Mouse (Mus musculus) heart, embryonic 13.5 days (tissue): ENCODE data around the gene Tbxas1. TPM values are rescaled to one million over a fixed set of nuclear protein-coding genes. Genes with fewer than 3 reads are reported as not detected.

ENCODE experiments used
- ATAC-seq: fragments of 200-750 bp; cut with Nextera tagmentation; 2 replicates; pipeline ENCODE4 v1.8.0; 2017; ENCODE audit warnings: moderate TSS enrichment; ENCODE audit not compliant: insufficient number of reproducible peaks, low FRiP score, low TSS enrichment; ENCODE audit errors: extremely low read depth
- H3K27ac ChIP-seq: fragments of 300-500 bp; sonication (generic); replicated peaks from 2 replicates; pipeline ENCODE4 v1.5.1; 2015; ENCODE audit warnings: moderate library complexity, mild to moderate bottlenecking, inconsistent platforms
- H3K27me3 ChIP-seq: fragments of 300-500 bp; sonication (generic); replicated peaks from 2 replicates; pipeline ENCODE4 v1.6.1; 2015; ENCODE audit warnings: mild to moderate bottlenecking, inconsistent platforms
- H3K36me3 ChIP-seq: fragments of 300-500 bp; sonication (generic); 2 replicates; pipeline ENCODE4 v1.6.1; 2015; ENCODE audit warnings: mild to moderate bottlenecking, inconsistent platforms
- H3K4me1 ChIP-seq: fragments of 300-500 bp; sonication (generic); 2 replicates; pipeline ENCODE4 v1.6.1; 2015; ENCODE audit warnings: inconsistent platforms
- H3K4me2 ChIP-seq: fragments of 300-500 bp; sonication (generic); 2 replicates; pipeline ENCODE4 v1.6.1; 2015; ENCODE audit warnings: inconsistent platforms, mild to moderate bottlenecking, moderate library complexity
- H3K4me3 ChIP-seq: fragments of 300-500 bp; sonication (generic); 2 replicates; pipeline ENCODE4 v1.5.1; 2015; ENCODE audit warnings: moderate library complexity, mild to moderate bottlenecking, inconsistent platforms
- H3K9ac ChIP-seq: fragments of 300-500 bp; sonication (generic); 2 replicates; pipeline ENCODE4 v1.6.1; 2015; ENCODE audit warnings: inconsistent platforms, mild to moderate bottlenecking, moderate library complexity
- H3K9me3 ChIP-seq: fragments of 300-500 bp; sonication (generic); 2 replicates; pipeline ENCODE4 v1.6.1; 2016; ENCODE audit warnings: inconsistent platforms
- WGBS: fragments of 180-500 bp; shearing (Covaris S2); methylation state at CpG from one replicate; pipeline ENCODE4 v1.1.7; 2015; ENCODE audit warnings: mixed read lengths; 5-methylcytosine and 5-hydroxymethylcytosine counted together
- polyA plus RNA-seq: library from polyadenylated mRNA; unstranded; fragments of >200 nt; fragmentation: Nextera tagmentation; extraction: Ambion mirVana; gene quantifications from 2 replicates; pipeline ENCODE4 v1.2.1, GENCODE M21; 2015

Gene Tbxas1
- polyA plus RNA-seq, 1 experiment from 2014 or later: 2.4 TPM

- Histone ChIP-seq H3K27ac (no peak overlapping the region), H3K27me3 (no peaks in the 10 kb centered on the region), H3K9me3 (no peaks in the 10 kb centered on the region), H3K4me2 (no peak overlapping the region), H3K36me3 (no peaks in the 10 kb centered on the region), H3K4me3 (no peak overlapping the region), H3K9ac (no peak overlapping the region), H3K4me1 (peaks cover 7% of the 10 kb centered on the region; the same call in 1 of the 2 replicates)
- WGBS: 80% methylated on average over 20 of the region's 20 CpGs
- no peak for ATAC-seq
Measured at GRCm38 (mm10) chr6:39005267-39005944, 130.2 kb downstream of the Tbxas1 start.

DNA sequence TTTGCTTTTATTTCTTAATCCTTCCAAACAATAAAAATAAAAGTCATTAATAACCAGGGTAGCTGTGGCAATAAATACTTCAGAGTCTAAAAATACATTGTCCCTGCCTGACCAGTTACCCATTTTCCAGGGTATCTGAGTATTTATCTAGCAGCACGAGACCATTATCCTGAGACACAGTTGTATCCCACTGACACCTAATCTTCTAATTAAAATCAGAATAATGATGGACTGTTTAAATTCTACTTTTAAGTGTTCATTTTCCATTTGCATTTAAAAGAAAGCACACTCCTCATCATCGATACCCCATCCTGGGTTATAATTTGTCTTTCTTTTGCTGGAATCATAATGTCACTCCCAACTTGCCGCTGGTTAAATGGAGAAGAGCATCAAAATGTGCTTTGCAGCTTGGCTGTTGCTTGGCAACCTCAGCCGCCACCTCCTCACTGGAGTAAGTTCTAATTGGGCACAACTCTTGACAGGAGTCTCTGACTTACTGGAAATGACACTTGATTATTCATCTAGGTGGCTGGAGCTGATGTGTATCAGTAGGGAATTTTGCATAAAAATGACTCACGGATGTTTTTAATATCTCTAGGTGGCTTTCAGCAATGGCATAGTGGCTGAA, 130.9 kb downstream of the Tbxas1 start:
- no peak overlapping the region for H3K4me2 ChIP-seq
- no peak for ATAC-seq
- H3K9me3 ChIP-seq: no peaks in the 10 kb centered on the region
- no peaks in the 10 kb centered on the region for H3K36me3 ChIP-seq
- H3K27ac ChIP-seq: no peak overlapping the region
- peaks cover 7% of the 10 kb centered on the region; the same call in 1 of the 2 replicates for H3K4me1 ChIP-seq
- no peak overlapping the region for H3K9ac ChIP-seq
- whole genome bisulfite sequencing: 73% methylated on average over 5 of the region's 5 CpGs
- no peak overlapping the region for H3K4me3 ChIP-seq
- H3K27me3 ChIP-seq: no peaks in the 10 kb centered on the region

DNA sequence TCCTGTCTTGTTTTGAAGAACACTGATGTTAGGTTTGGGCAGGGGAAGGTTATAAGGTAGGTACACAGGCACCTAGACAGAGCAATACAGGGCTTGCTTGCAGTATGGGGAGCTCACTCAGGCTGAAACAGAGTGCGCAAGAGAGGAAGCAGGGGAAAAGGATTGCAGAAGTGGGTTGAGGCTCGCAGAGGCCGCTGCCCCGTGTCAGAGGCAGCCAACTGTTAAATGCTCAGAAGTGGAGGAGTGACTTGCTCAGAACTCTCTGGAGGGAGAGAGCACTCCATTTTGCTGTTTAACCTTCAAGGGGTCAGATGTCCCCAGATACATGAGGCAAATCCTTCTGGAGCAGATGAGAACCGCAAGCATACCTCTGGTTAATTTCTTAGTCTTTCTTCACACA, 132.0 kb downstream of the Tbxas1 start:
- Histone ChIP-seq H3K27me3 (no peaks in the 10 kb centered on the region), H3K27ac (no peak overlapping the region), H3K4me1 (peaks cover 7% of the 10 kb centered on the region; the same call in 1 of the 2 replicates), H3K9ac (no peak overlapping the region), H3K4me3 (no peak overlapping the region), H3K36me3 (no peaks in the 10 kb centered on the region), H3K4me2 (no peak overlapping the region), H3K9me3 (no peaks in the 10 kb centered on the region)
- no peak for ATAC-seq
- WGBS: 50% methylated on average over 5 of the region's 5 CpGs

- no peak overlapping the region for H3K4me3 ChIP-seq
- H3K9me3 ChIP-seq: peaks cover 4% of the 10 kb centered on the region; the same call in 1 of the 2 replicates
- no peak overlapping the region for H3K4me2 ChIP-seq
- 0 out of 2 replicates have a peak, but pooled peaks cover 3% of the 10 kb centered on the region for H3K36me3 ChIP-seq
- ATAC-seq: no peak
- no peak overlapping the region for H3K27ac ChIP-seq
- H3K4me1 ChIP-seq: peaks cover 7% of the 10 kb centered on the region; the same call in 1 of the 2 replicates
- WGBS: 67% methylated on average over 4 of the region's 4 CpGs
- no peak overlapping the region for H3K9ac ChIP-seq
- no peaks in the 10 kb centered on the region for H3K27me3 ChIP-seq
Measured at GRCm38 (mm10) chr6:39008116-39008515, 132.9 kb downstream of the Tbxas1 start.

DNA sequence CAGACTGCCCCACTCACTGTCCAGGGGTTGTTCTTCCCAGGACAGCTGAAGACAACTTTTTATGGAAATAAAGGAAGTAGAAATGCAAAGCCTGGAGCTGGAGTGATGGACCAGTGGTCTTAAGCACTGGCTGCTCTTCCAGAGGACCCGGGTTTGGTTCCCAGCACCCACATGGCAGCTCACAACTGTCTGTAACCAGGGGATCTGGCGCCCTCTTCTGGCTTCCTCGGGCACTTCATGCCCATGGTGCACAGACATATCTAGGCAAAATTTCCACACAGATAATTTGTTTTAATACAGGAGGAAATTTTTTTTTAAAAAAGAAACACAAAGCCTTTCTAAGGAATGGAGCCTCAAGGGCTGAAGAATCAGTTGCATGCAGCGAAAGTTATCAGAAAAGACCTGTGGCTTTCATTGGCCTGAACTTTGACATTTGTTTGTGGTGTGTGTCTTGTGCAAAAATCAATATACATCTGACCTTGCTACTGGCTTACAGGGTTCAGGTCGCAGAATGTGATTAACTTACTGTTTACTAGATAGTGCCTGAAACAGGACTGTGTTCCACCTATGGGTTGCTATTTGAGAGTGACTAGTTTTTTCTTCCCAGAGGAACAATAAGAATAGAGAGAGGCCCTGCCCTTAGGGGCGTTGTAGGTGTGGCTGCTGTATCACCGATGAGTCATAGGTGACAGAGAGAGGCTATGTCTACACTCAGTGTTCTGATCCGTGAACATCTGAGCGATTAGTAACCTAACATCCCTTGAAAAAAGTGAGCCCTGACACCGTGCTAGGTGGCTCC, 138.0 kb downstream of the Tbxas1 start:
- no peak overlapping the region for H3K4me2 ChIP-seq
- H3K9me3 ChIP-seq: peaks cover 4% of the 10 kb centered on the region; the same call in 1 of the 2 replicates
- 0 out of 2 replicates have a peak, but pooled peaks cover 3% of the 10 kb centered on the region for H3K36me3 ChIP-seq
- peaks cover 14% of the 10 kb centered on the region for H3K4me1 ChIP-seq
- H3K9ac ChIP-seq: no peak overlapping the region
- WGBS: 77% methylated on average over 10 of the region's 10 CpGs
- no peak overlapping the region for H3K27ac ChIP-seq
- no peak overlapping the region for H3K4me3 ChIP-seq
- no peaks in the 10 kb centered on the region for H3K27me3 ChIP-seq
- ATAC-seq: no peak

DNA sequence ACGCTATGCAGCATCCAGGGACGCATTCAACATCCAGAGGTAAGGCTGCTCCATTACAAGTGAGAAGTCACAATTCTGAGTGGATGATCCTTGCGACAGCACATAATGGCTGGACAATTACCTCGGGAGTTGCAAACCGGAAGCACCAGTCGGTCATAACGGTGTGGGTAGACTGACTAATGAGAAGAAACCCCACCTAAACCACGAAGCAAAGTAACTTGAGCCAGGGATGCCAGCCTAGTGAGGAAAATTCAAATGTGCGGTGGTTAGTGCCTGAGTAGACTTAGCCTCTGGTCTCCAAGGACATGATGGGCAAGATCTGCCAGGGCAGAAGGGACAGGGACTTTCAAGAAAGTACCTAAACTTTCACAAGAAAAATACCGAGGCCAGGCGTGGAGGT, 142.7 kb downstream of the Tbxas1 start:
- no peak for ATAC-seq
- 57% methylated on average over 11 of the region's 11 CpGs for WGBS
- H3K4me2 ChIP-seq: peak overlapping the region; percentile 0; the same call in 1 of the 2 replicates
- no peaks in the 10 kb centered on the region for H3K27me3 ChIP-seq
- H3K9me3 ChIP-seq: peaks cover 6% of the 10 kb centered on the region; the same call in 1 of the 2 replicates
- H3K4me1 ChIP-seq: peaks cover 35% of the 10 kb centered on the region
- 0 out of 2 replicates have a peak, but pooled peaks cover under 1% of the 10 kb centered on the region for H3K36me3 ChIP-seq
- no peak overlapping the region for H3K4me3 ChIP-seq
- no peak overlapping the region for H3K9ac ChIP-seq
- no peak overlapping the region for H3K27ac ChIP-seq

DNA sequence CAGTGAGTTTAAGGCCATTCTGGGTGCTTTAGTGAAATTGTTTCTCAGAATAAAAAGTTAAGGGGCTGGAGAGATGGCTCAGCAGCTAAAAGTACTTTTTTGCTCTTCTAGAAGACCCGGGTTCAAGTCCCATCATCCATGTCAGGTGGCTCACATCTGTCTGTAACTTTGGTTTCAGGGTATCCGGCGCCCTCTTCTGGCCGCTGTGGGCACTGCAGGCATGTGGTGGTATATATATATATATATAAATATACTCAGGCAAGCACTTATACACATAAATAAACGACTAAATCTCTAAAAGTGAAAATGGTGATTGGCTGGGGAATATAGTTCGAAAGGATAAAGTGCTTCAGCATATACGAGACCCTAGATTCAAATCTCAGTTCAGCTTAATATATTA, 143.6 kb downstream of the Tbxas1 start:
- H3K4me3 ChIP-seq: no peak overlapping the region
- H3K4me1 ChIP-seq: peaks cover 39% of the 10 kb centered on the region
- H3K36me3 ChIP-seq: no peaks in the 10 kb centered on the region
- H3K9ac ChIP-seq: no peak overlapping the region
- no peaks in the 10 kb centered on the region for H3K27me3 ChIP-seq
- H3K27ac ChIP-seq: no peak overlapping the region
- peaks cover 4% of the 10 kb centered on the region; the same call in 1 of the 2 replicates for H3K9me3 ChIP-seq
- ATAC-seq: no peak
- WGBS: 63% methylated on average over 7 of the region's 7 CpGs
- no peak overlapping the region for H3K4me2 ChIP-seq

DNA sequence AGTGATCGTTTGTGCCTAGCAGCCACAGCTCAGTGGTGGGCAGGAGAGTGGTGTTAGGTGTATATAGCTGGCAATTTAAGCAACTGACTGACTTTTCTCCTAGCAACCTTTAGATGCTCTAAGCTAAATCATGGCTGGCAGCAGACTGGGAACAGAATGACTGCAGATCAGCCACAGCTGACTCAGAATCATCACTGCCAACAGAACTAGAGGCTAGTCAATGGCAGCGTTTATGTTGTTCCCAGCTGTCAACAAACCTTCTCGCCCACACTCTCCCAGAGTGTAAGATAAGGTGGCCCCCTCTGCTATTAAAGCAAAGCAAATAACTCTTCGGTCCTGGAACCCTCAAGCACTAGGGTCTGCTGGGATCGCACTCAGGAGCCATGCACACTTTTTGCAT, 144.0 kb downstream of the Tbxas1 start:
- no peak for ATAC-seq
- H3K4me2 ChIP-seq: no peak overlapping the region; the same call in 1 of the 2 replicates
- H3K4me1 ChIP-seq: peaks cover 39% of the 10 kb centered on the region
- H3K27ac ChIP-seq: no peak overlapping the region
- no peak overlapping the region for H3K9ac ChIP-seq
- no peaks in the 10 kb centered on the region for H3K36me3 ChIP-seq
- no peaks in the 10 kb centered on the region for H3K27me3 ChIP-seq
- WGBS: 35% methylated on average over 5 of the region's 5 CpGs
- no peak overlapping the region for H3K4me3 ChIP-seq
- peaks cover 4% of the 10 kb centered on the region; the same call in 1 of the 2 replicates for H3K9me3 ChIP-seq

DNA sequence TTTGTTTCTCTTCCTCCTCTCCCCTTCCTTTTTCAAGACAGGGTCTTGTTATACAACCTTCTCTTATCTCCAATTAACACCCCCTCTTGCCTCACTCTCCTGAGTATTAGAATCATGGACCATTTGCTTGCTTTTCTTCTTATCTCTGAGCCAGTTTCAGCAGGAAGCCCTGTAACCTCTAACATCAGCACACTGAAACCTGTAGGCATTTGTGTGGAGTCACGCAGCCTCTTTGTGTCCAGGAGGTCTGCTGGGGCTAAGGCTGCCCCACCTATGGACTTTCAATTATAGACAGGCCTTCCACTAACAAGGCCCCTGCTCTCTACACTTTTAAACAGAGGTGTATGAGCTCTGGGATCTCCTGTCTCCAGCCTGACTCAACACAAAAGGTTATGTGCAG, 146.7 kb downstream of the Tbxas1 start:
- 62% methylated on average over 1 of the region's 1 CpGs for WGBS
- Histone ChIP-seq H3K27me3 (no peaks in the 10 kb centered on the region), H3K27ac (no peak overlapping the region), H3K9ac (no peak overlapping the region), H3K36me3 (no peaks in the 10 kb centered on the region), H3K9me3 (peaks cover 4% of the 10 kb centered on the region; the same call in 1 of the 2 replicates), H3K4me3 (no peak overlapping the region), H3K4me1 (peaks cover 53% of the 10 kb centered on the region), H3K4me2 (no peak overlapping the region)
- ATAC-seq: no peak

DNA sequence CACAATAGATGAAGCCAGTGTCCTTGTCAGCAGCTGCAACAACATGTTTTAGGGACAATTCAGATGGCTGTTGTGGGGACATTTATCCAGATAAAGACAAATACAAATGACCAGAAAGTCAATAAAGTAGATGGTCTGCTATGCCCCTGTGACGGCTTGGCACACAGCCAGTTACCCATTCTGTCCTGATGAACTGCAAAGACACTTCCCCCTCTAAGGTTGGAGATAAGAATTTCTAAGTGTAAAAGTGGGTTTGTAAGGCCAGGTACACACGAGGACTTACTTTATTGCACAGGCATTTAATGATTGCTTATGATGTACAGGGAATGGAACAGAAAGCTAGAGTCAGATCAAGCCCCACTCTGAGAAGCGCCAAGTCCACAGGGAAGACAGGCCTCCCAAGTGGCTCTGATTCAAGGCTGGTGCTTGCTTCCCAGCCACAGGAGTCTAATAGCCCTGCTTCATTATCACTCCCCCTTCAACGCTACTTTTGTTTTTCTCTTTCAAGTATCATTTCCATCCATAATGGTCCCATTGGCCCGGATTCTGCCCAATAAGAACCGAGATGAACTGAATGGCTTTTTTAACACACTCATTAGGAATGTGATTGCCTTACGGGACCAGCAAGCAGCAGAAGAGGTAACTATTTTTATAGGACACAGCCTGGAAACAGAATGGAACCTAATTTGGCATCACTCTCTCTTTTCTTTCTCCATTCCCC, 147.4 kb downstream of the Tbxas1 start:
- Histone ChIP-seq H3K27ac (no peak overlapping the region), H3K27me3 (no peaks in the 10 kb centered on the region), H3K36me3 (no peaks in the 10 kb centered on the region), H3K4me3 (no peak overlapping the region), H3K9me3 (peaks cover 4% of the 10 kb centered on the region; the same call in 1 of the 2 replicates), H3K4me1 (peaks cover 46% of the 10 kb centered on the region), H3K9ac (no peak overlapping the region), H3K4me2 (no peak overlapping the region)
- 58% methylated on average over 7 of the region's 7 CpGs for WGBS
- no peak for ATAC-seq

- no peak overlapping the region for H3K4me2 ChIP-seq
- H3K27ac ChIP-seq: peak overlapping the region; percentile 34
- no peak overlapping the region for H3K4me3 ChIP-seq
- no peaks in the 10 kb centered on the region for H3K36me3 ChIP-seq
- H3K4me1 ChIP-seq: peaks cover 33% of the 10 kb centered on the region
- no peak overlapping the region for H3K9ac ChIP-seq
- H3K9me3 ChIP-seq: no peaks in the 10 kb centered on the region
- ATAC-seq: no peak
- no peaks in the 10 kb centered on the region for H3K27me3 ChIP-seq
- WGBS: 63% methylated on average over 4 of the region's 4 CpGs
Measured at GRCm38 (mm10) chr6:39024631-39025030, 149.4 kb downstream of the Tbxas1 start.
